Mouse (Mus musculus) urinary bladder, adult 2 months (tissue): ENCODE results near the gene Peak1. TPM values are rescaled to one million over a fixed set of nuclear protein-coding genes. Genes with fewer than 3 reads are reported as not detected.
A peak's percentile ranks its signal among the peaks of the same experiment; 100 is the strongest.

Experiments
- DNase-seq: peaks from one replicate; pipeline ENCODE4 v3.0.0; 2022; ENCODE audit warnings: low spot score
- polyA plus RNA-seq: library from polyadenylated mRNA; depleted of rRNA; stranded (reverse); fragments of >200 nt; gene quantifications from 2 replicates; pipeline ENCODE4 v1.2.3, GENCODE M21; 2012

Gene Peak1
- polyA plus RNA-seq, 1 experiment, result 14.5 TPM

DNA sequence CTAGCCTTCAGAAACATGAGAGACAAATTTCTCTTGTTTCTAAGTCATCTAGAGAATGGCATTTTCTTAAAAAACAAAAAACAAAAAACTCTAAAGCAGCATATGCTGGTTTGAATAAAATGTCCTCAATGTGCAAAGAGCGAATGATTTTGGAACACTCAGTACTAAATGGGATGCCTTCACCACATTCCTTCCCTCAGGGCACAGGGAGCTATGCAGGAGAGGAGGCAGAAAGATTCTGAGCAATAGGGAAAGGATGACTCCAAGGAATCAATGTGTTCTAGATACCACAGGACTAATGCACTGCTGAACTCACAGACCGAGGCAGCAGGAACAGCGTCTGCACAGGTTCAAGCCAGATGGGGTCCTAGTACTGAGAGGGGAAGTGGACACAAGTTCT is 103.5 kb downstream of the Peak1 start:
- DNase-seq, result no peak

DNA sequence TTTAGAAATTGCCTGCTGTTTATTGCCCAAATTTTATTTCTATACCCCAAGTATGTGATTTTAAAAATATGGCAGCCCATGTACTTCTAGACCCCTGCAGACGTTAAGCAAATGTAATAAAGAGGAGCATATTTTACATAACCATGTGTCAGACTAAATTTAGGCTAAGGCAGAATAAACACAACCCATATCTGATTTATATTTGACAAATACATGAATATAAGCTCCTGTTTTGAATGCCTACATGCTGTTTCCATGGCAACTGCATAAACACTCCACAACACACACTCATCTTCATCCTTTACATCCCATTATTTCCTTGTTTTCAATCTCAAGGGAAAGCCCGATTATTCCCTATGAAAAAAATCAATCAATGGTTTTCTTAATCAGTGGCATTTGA is 108.8 kb downstream of the Peak1 start:
- DNase-seq, result no peak

DNA sequence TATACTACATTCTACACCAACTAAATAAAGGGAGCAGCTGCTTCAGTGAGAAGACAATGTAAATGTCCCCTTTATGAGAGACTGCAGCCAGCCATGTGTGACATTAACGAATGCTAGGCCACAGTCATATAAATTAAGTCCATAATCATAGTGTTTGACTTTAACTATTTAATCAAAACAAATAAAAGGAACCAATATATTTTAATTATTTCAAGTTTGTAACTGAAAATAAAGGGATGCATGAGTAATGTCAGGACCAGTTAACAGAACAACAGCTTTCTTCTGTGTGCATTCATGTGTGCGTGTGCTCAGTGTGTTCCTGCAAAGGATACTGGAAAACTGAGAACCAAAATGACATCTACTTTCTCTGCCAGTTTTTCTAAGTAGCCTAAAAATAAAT is 113.3 kb downstream of the Peak1 start:
- DNase-seq, result no peak

DNA sequence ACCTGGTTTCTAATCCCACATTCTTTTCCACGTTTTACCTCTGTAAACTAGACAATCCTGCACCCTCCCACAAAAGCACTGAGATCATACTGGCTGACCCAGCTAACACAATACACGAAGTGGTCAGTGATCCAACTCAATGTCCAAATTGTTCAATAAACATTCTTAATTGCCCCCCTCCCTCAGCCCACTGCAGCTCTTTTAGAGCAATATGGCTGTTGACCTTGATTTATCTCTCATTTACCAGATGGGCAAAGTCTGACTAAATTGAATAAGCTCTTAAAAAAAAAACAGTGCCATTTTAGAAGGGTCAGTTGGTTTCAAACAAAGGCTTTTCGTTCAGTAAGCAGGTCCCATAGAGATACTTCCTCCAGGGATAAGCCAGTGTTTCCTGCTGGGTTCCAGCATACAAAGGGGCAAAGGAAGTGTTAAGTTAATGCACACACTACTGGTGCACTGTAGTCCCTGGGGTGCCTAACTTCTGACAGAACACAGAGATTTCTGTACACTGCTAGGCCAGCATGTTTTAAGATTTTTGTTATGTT is 114.9 kb downstream of the Peak1 start:
- no peak for DNase-seq

DNA sequence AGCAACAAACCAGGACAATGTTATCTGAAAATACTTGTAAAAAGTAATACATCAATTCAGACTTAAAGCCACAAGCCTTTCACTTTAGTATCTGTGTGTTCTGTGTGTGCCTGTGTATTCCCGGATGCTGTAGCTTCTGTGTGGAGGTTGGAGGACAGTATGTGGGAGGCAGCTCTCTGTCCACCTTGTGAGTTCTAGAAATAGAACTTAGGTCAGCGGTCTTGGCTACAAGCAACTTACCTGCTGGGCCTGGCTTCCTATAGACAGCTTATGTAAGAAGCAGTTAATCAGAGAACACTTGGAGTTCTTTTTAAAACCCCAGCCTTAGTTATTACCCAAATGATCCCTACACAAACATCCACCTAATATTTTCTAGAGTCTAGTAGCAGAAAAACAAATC is 127.8 kb downstream of the Peak1 start:
- DNase-seq, result no peak

DNA sequence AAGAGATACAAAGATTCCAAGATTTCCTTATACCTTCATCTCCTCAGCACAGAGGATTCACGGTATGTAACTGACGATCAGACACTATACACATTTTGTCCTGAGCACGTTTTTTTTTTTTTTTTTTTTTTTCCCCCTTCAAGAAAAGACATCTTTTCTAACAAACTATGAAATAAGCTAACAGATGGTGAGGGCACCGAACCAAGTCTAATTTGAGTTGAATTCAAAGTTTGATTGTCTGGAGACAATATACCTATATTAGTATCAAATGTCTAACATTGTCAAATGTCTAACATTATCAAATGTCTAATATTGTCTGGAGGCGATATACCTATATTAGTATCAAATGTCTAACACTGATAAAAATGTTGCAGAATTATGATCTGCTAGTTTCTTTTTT is 135.4 kb downstream of the Peak1 start:
- no peak for DNase-seq

DNA sequence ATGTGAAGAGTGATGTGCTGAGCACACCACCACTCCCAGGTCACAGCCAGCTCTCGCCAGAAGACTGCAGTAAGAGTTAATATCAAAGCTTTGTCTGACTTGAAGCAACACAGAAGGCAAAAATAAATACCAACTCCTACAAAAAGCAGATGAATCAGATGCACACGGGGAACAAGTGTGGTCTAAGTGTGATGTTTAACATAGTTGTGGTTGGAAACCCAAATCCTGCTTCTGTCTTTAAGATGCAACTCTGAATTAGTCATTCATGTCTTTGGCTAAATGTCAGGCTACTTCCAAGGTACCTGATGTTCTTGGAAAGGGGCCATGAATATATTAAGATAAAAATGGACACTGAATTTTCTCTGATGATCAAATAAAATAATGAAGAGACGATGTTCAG is 144.3 kb downstream of the Peak1 start:
- DNase-seq, result no peak

DNA sequence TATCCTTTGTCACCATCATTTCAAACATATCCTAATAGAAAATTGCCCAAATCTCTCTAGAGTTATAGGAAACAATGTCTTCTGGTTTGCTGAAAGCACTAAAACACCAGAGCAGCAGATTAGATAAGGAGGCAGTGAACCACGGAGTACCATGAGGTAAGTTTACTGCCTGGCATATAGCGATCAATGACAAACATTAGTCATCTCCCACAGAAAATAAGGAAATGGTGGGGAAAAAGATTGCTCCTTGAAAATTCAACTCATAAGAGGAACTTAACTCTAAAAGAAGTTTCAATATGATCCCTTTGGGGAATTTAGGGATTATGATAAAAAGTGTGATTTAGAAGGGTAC is 145.6 kb downstream of the Peak1 start:
- DNase-seq, result no peak

DNA sequence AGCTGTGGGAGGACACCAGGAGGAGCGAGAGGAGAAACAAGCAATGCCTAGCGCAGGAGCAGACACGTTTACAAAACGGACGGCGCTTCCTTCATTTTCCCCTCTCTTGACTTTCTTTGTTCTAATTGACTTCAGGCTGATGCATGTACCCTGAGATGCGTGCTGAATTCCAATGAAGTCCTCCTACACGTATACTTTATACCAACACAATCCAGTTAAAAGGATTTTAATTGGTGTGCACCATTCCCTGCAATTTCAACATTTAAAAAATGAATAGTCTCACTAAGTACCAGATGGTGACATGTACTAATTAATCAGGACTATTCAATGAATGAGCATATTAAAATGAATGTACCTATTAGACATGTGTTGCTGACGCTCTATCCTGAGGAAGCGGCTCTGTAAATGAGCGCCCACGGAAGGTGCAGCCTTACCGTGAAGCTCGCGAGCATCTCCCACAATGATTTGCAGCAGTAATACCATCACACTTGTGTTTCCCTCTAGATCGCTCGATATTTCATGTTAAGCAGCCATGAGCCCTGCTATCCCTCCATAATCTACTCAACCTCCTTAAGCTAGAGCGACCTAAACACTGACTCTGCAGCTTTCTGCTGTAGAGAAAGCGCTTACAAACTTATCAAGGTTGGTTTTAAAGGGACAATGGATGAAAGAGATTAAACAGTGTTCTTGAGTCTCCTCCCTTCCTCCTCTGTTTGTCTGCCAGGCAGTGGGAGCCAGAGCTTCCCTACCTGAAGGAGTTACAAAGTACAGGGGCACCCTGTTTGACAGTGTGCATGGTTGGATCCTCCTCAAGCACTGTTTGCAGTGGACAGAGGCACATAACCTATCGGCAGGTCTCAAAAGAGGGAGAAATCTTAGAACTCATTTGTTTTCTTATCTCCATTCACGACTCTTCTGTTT is 146.3 kb downstream of the Peak1 start:
- DNase-seq, result no peak

DNA sequence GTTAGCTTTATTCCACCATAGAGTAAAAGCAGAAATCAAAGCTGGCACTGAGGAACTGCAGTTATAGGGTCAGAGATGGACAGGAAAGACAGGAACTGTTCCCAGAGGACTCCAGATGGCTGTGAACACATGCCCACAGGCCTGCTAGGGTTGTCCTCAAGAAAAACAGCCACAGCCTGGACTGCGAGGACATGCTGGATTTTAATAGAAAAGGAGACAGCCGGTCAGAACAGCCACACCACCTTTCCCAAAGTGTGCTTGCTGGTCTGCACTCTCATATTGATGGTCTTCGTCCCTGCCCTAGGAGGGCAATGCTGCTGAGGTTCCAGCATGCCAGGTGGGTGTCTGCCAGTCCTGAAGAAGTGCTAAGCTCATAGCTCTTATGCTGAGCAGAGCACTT is 148.8 kb downstream of the Peak1 start:
- DNase-seq, result no peak

DNA sequence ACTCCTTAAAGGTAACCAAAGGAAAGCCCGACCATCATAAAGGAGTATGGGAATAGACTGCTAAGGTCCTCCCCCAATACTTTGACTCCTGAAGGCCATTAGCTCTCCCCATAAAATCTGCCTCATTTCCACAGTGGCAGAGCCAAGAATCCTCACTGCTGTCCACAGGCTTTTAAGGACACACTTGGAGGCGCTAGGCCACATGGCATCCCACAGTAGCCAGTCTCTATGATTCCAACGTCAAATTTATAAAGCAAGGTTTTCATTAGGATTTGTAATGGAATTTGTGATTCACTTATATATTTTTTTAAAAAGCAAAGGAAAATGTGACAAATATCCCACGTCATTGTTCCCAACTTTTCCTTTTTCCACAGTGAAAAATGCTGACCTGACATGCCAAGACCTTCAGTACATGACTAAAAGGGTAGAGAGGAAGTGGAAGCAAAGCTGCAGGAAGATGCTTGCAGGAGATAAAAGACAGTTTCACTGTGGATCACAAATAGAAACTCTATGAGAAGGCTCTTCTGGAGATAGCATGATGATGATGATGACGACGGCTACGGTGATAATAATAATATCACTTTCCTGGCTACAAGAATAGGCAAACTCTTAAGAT is 151.6 kb downstream of the Peak1 start:
- no peak for DNase-seq

DNA sequence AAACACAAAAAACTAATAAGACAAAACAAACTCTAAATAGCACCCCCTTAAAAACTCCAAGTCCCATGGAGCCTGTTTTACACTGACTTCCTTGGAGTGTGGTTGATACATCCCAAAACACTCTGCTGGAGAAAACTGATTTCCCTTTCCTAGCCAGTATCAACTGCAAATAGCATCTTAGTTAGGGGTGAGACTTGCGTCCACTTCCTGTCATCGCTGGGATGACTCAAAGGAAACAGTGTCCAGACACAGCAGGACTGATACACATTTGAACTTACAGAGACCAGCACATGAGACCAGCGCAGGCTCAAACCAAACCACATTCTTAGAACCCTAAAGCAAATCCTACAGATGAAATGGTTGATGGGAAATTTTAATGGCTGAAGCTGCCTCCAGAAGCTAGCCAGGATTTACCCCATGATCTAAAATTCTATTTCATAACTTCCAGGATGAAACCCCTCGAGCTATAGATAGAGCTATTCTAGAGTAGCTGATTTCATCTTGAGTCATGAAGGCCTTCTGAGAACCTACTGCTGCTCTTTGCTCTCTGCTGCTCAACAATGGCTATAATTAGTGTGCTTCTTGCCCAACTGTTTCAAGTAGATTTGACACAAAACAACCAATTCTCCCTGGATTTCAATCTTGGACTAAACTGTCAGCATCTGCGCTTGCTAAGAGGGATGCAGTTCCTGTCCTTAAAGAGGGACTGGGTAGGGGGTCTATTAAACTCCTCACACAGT is 152.2 kb downstream of the Peak1 start:
- DNase-seq, result no peak

DNA sequence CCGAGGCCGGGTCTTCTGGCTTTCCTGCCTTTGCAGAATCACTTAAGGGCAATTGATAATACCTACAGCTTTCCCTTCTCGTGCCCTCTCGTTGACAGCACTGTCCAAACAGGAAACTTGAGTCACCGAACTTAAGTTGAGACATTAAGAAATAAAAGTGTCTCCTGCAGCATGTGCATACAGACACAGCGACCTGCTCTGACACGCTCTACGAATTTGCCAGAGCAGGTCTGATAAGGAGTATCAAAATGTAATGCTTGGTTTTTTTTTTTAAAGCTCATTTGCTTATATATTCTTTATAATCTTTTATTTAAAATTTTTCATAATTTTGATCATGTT is 152.9 kb downstream of the Peak1 start:
- DNase-seq, result peak; percentile 42

DNA sequence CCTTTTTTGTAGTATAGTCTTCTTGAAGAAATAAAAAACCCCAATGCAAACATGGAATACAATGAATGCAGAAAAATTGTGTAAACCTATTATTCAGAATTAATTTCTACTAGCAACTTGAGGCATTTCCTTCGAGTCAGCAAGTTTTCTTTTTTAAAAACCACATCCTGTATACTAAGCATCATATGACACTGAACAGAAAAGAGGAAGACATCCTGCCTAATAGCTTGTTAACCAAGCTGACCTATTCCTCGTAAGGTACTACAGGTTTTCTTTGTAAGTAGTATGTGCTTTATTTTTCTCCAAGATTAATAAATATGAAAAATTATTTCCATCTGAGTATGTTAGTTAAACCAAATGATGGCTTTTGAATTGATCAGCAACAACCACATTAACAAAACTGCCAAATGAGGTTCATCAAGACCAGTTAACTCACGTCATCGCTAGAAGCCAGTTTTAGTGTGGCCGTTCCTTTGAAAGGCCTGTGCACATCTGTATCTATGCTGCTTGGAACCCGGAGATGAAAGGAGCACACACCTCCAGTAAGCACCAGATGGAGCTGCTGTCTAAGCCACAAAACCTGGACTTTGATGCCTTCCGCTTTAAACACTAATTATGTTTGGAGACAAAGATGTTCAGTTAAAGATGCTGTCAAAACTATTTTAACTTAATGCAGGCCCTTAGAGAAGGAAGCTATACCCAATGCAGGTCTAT is 153.4 kb downstream of the Peak1 start:
- no peak for DNase-seq

DNA sequence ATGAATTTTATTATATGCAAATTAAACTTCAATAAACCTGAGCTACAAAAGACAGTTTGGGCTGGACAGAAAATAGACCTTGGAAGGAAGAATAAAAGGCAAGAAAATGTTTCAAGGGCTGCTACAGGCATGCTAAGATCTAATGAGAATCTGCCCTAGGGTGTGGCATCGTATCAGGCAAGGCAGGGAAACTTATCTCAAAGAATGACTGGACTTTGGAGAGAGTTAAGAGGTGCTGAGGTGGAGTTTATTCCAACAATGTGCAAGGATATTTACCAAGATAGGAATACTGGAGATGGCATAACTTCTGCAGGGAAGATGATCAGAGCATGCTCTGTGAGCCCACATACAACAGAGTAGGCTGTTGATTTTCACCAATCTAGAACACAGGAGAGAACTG is 154.8 kb downstream of the Peak1 start:
- no peak for DNase-seq

DNA sequence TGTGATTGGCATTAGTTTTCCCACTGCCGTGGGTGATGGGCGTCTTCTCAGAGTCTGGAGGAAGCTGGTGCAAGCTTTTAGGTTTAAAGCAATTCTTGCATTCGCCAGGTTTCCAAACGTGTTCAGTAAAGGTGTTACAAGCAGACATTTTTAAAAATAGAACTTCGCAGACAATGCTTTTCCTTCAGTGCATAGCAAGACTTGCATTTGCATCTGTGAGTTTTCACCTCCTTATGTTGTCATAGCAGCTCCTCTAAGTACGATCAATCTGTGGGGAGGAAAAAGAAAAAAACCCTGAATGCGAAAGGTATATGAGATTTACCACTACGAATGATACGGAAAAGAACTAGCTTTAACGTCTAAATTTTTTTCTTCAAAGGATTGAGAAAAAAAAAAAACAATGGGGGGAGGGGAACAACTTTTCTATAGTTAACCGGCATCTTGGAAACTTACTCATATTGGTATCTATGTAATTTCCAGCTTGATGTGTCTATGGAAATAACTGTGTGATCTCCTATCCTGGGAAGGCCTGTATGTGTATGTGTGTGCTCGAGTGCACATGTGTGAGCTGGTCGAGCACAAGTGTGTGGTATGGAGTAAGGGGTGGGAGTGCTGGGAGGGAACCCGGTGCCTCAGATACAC is 157.3 kb downstream of the Peak1 start:
- no peak for DNase-seq

DNA sequence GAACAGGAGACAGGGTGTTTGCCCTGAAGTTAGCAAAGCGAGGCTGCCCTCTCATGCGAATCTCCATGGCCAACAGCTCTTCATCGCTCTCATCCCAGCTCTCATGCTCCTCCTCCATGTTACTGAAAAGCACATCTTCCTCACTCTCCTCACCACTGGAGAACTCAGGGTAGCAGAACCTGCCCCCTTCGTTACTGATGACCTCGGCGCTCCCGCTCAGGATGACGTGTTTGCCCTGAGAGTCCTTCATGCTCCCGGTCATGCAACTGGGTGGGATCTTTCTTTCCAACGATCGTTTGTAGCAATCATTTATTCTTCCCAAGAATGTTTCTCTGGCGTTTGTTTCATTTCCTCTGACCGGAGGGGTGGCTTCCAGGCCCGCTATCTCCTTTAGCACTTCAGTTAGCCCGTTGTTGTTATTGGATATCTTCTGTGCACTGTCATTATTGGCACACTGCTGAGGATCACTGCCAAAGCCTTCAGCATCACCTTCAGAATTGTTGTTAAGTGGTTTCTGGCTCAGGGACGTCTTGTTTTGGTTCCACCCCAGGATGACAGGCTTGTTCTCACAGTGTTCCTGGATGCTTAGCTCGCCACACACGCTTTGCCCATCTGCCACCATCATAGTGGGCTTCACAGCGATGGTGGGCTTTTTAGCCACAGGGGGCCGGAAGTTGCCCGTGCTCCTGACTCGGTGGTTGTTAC is 157.9 kb downstream of the Peak1 start:
- no peak for DNase-seq

DNA sequence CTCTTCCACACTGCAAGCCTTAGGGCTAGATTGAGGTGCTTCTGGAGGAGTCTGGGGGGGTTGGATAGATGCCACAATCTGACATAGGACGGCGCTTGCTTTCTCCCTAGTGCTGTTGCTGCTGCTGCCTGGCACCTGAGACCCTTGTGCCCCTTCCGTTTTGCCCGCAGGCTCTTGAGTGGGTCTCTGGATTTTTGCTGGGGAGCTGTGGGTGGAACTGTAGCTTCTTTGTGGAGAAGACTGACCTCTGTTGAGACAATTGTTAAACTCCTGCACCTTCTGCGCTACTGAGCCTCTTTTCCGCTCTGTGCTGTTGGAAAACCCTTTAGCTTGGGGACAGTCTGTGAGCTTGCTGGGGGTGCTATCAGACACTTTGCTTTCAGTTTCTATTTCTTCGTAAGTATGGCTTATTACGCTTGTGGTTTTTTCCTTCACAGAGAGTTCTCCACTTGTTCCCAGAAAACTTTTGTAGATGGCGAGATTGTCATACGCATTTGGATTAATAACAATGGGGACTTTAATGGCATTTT is 159.5 kb downstream of the Peak1 start:
- DNase-seq, result no peak

DNA sequence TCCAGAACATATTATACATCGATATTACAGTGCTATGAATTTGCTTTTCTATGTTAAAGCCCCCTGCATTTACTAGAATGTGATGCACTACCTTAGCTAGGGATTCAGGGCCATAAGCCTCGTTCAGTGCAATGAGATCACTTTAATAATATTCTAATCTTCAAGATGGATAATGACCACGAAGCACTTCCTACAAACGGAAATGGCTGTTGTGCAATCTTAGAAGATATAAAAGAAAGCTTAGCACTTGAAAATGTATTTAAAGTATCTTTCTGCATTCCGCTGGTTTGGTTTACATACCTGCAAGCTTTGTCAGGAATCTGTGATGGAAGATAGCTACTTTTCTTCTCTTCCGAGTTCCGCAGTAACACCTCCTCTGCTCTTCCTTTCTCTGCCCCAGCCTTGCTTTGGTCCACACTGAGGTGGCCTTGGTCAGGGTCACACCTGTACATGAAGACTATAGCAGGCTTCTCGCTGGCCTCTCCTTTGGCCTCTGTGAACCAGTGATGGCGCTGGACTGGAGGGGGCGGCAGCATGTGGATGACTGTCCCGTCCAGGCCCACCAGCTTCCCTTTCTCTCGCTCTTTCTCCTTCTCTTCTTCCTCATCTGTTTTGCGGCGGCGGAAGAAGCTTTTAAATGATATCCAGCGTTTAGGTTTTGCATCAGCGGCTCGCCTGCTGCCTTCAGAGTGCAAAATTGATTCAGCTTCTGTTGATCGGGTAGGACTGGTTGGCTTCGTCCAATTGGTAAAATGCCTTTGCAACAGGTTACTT is 160.5 kb downstream of the Peak1 start:
- DNase-seq, result no peak
